9 mouse cellular contexts compared by ENCODE assay signal in the genomic region with DNA sequence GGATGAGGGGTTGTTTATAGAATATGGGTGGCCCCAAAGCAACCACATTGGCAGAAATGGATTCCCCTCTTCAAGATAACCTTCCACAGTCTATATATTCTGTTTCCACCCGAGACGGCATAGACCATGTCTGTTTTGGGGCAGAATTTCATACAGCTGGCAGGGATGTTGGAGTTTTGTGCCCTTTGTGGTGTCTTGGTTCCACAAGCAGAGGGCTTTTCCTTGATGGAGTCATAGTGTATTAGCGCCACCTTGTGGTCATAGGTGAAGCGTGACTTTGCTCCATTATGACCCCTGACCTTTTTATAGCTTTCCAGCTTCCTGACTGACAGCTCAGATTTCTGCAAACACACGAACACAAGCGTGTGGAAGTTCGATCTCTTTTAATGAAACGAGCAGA. TPM values are rescaled to one million over a fixed set of nuclear protein-coding genes. Genes with fewer than 3 reads are reported as not detected.
DNase-seq lines count a peak whose midpoint lies in the region; ATAC-seq and TF ChIP-seq lines count a peak whose summit lies in the region.
"Had no signal": no experiment of that assay in that cellular context is flagged by ENCODE, and none has a peak within 500 bp of the region (broad histone marks: within the 10 kb centered on the region; RNA-seq: fewer than 3 reads in every experiment).

No protein-coding gene starts in this region.

- no peak overlapping the region for H3K4me3 ChIP-seq in forebrain, embryonic 11.5 days (ENCODE audit: low read depth, low read length)
- H3K4me3 ChIP-seq in forebrain, embryonic 15.5 days, result no peak overlapping the region
- H3K4me3 ChIP-seq in spleen, adult 2 months (ENCODE audit: extremely low read depth, insufficient read depth, insufficient read length), result no peak overlapping the region
- no peak overlapping the region for H3K4me3 ChIP-seq in liver, embryonic 14.5 days (ENCODE audit: insufficient read depth in 1 of 2, low read depth in 2 of 2, low read length in 2 of 2)
- H3K4me3 ChIP-seq: limb, embryonic 12.5 days had no signal

- H3K27ac ChIP-seq in forebrain, embryonic 11.5 days (ENCODE audit: low read depth, low read length), result no peak overlapping the region
- no peak overlapping the region for H3K27ac ChIP-seq in forebrain, embryonic 15.5 days (replicated peaks)
- H3K27ac ChIP-seq in spleen, adult 2 months (ENCODE audit: insufficient read depth, low read length), result no peak overlapping the region
- H3K27ac ChIP-seq in liver, embryonic 14.5 days, result no peak overlapping the region
- H3K27ac ChIP-seq: limb, embryonic 12.5 days had no signal

- no peak for TF ChIP-seq POLR2A in spleen, adult 2 months (IDR thresholded peaks at IDR 0.05; ENCODE audit: low read depth, low read length)

- H3K27me3 ChIP-seq in forebrain, embryonic 11.5 days (ENCODE audit: control insufficient read depth, insufficient read depth, low read length), result no peaks in the 10 kb centered on the region
- no peaks in the 10 kb centered on the region for H3K27me3 ChIP-seq in forebrain, embryonic 15.5 days
- no peaks in the 10 kb centered on the region for H3K27me3 ChIP-seq in spleen, adult 2 months (ENCODE audit: control insufficient read depth, insufficient read depth, low read length)
- no peaks in the 10 kb centered on the region for H3K27me3 ChIP-seq in liver, embryonic 14.5 days (ENCODE audit: control insufficient read depth, insufficient read depth, low read length)
- H3K27me3 ChIP-seq: limb, embryonic 12.5 days had no signal

- peak; percentile 71 for DNase-seq in forebrain, embryonic 11.5 days (ENCODE audit: low spot score)
- peak in 1 of 2 experiments; percentile 27 for DNase-seq in spleen, adult 2 months (ENCODE audit: low read depth in 1 of 2, low spot score in 2 of 2)
- no peak for DNase-seq in spleen, postnatal 4 days (ENCODE audit: low spot score in 2 of 2)
- DNase-seq in cerebellum, adult 9-10 months, result peak; percentile 41
- DNase-seq in liver, embryonic 14.5 days (ENCODE audit: low read depth in 3 of 3, low spot score in 3 of 3), result peak; percentile 41 to 47 (median 46)
- DNase-seq in spleen, postnatal 10 days (ENCODE audit: low spot score in 2 of 2), result peak; percentile 8 to 30

- TF ChIP-seq CTCF in spleen, adult 2 months (IDR thresholded peaks at IDR 0.05; ENCODE audit: extremely low read depth, insufficient read depth, insufficient read length, insufficient replicate concordance), result peak; percentile 60; the same call in 1 of the 2 replicates
- TF ChIP-seq CTCF in liver, embryonic 14.5 days (IDR thresholded peaks at IDR 0.05; ENCODE audit: low read depth), result peak; percentile 88

- TF ChIP-seq EP300 in liver, embryonic 14.5 days (IDR thresholded peaks at IDR 0.05; ENCODE audit: low read depth), result no peak

- WGBS in forebrain, embryonic 11.5 days, result 22% methylated on average over 8 of the region's 8 CpGs
- 21% methylated on average over 8 of the region's 8 CpGs for WGBS in forebrain, embryonic 15.5 days
- WGBS in spleen, adult 2 months, result 10% methylated on average over 8 of the region's 8 CpGs
- 4% methylated on average over 8 of the region's 8 CpGs for WGBS in liver, embryonic 14.5 days (ENCODE audit: insufficient replicate concordance)

- ATAC-seq in forebrain, embryonic 11.5 days (replicated peaks; ENCODE audit: low FRiP score), result no peak; the same call in 1 of the 2 replicates
- no peak for ATAC-seq in forebrain, embryonic 15.5 days (replicated peaks)
- ATAC-seq in inflammation-experienced regulatory T-cells, adult 6 months, result peak; percentile 87
- ATAC-seq in liver, embryonic 14.5 days (ENCODE audit: insufficient read depth), result no peak

- no peak overlapping the region for H3K9ac ChIP-seq in forebrain, embryonic 11.5 days (ENCODE audit: low read length)
- no peak overlapping the region for H3K9ac ChIP-seq in forebrain, embryonic 15.5 days (replicated peaks)
- no peak overlapping the region for H3K9ac ChIP-seq in liver, embryonic 14.5 days (replicated peaks)
- H3K9ac ChIP-seq: limb, embryonic 12.5 days had no signal

- no peaks in the 10 kb centered on the region for H3K36me3 ChIP-seq in forebrain, embryonic 11.5 days (ENCODE audit: control insufficient read depth, insufficient read depth, low read length)
- no peaks in the 10 kb centered on the region for H3K36me3 ChIP-seq in forebrain, embryonic 15.5 days
- H3K36me3 ChIP-seq in spleen, adult 2 months (ENCODE audit: control insufficient read depth, insufficient read depth, low read length), result no peaks in the 10 kb centered on the region
- H3K36me3 ChIP-seq in liver, embryonic 14.5 days (replicated peaks; ENCODE audit: control insufficient read depth, insufficient read depth, low read depth), result no peaks in the 10 kb centered on the region
- H3K36me3 ChIP-seq: limb, embryonic 12.5 days had no signal

- H3K4me1 ChIP-seq in forebrain, embryonic 11.5 days (replicated peaks; ENCODE audit: control insufficient read depth, insufficient read depth, low read length), result no peaks in the 10 kb centered on the region
- H3K4me1 ChIP-seq in forebrain, embryonic 15.5 days, result no peaks in the 10 kb centered on the region
- no peaks in the 10 kb centered on the region for H3K4me1 ChIP-seq in spleen, adult 2 months (ENCODE audit: control insufficient read depth, insufficient read depth, insufficient read length)
- H3K4me1 ChIP-seq in liver, embryonic 14.5 days (replicated peaks; ENCODE audit: control insufficient read depth in 2 of 2, insufficient read depth in 2 of 2, low read length in 1 of 2), result no peaks in the 10 kb centered on the region
- H3K4me1 ChIP-seq: limb, embryonic 12.5 days had no signal

- H3K9me3 ChIP-seq in forebrain, embryonic 11.5 days (ENCODE audit: control insufficient read depth, low read length), result no peaks in the 10 kb centered on the region
- no peaks in the 10 kb centered on the region for H3K9me3 ChIP-seq in forebrain, embryonic 15.5 days
- H3K9me3 ChIP-seq in liver, embryonic 14.5 days (ENCODE audit: control insufficient read depth, low read length), result no peaks in the 10 kb centered on the region
- H3K9me3 ChIP-seq: limb, embryonic 12.5 days had no signal

- H3K4me2 ChIP-seq in forebrain, embryonic 11.5 days (ENCODE audit: low read depth, low read length, severe bottlenecking), result no peak overlapping the region
- no peak overlapping the region for H3K4me2 ChIP-seq in forebrain, embryonic 15.5 days (replicated peaks)
- no peak overlapping the region for H3K4me2 ChIP-seq in liver, embryonic 14.5 days (ENCODE audit: low read depth)
- H3K4me2 ChIP-seq: limb, embryonic 12.5 days had no signal

RNA-seq across cellular contexts. Expression of a gene that starts 19.8 kb away (rescaled TPM):
- polyA plus RNA-seq in forebrain, embryonic 11.5 days (2014; fragmentation: Nextera tagmentation; extraction: Ambion mirVana), result 0.97 and 1.0 TPM in 2 replicates
- polyA plus RNA-seq in forebrain, embryonic 15.5 days (2015; fragmentation: Nextera tagmentation; extraction: Ambion mirVana), result 0.20 and 0.80 TPM in 2 replicates
- polyA plus RNA-seq in spleen, adult 2 months (2012; rRNA removed), result not detected in 2 replicates
- 1 to 10 TPM in 2 of 3 experiments, under 1 TPM in 1; 0.58 to 1.4 (median 1.1) TPM for polyA plus RNA-seq in inflammation-experienced regulatory T-cells, adult 6 months (2017; shearing (Covaris generic))
- polyA plus RNA-seq in liver, embryonic 14.5 days (2012; rRNA removed), result 0.08 and 0.17 TPM in 2 replicates
- 0.33 TPM in 1 of 2 replicates, not detected in the other for polyA plus RNA-seq in liver, embryonic 14.5 days (2014; fragmentation: Nextera tagmentation; extraction: Ambion mirVana)

RNA-seq across cellular contexts. Expression of a gene that starts 23.4 kb away (rescaled TPM):
- polyA plus RNA-seq in forebrain, embryonic 11.5 days (2014; fragmentation: Nextera tagmentation; extraction: Ambion mirVana), result 33.6 and 33.9 TPM in 2 replicates
- polyA plus RNA-seq in forebrain, embryonic 15.5 days (2015; fragmentation: Nextera tagmentation; extraction: Ambion mirVana), result 53.6 and 56.2 TPM in 2 replicates
- 6.9 and 8.1 TPM in 2 replicates for polyA plus RNA-seq in spleen, adult 2 months (2012; rRNA removed)
- 10 to 100 TPM in 2 of 3 experiments, 1 to 10 TPM in 1; 7.7 to 10.3 (median 10.2) TPM for polyA plus RNA-seq in inflammation-experienced regulatory T-cells, adult 6 months (2017; shearing (Covaris generic))
- 2.9 and 3.9 TPM in 2 replicates for polyA plus RNA-seq in liver, embryonic 14.5 days (2012; rRNA removed)
- polyA plus RNA-seq in liver, embryonic 14.5 days (2014; fragmentation: Nextera tagmentation; extraction: Ambion mirVana), result 3.2 and 3.5 TPM in 2 replicates

RNA-seq across cellular contexts. Expression of a gene that starts 23.5 kb away (rescaled TPM):
- 261 and 263 TPM in 2 replicates for polyA plus RNA-seq in forebrain, embryonic 11.5 days (2014; fragmentation: Nextera tagmentation; extraction: Ambion mirVana)
- polyA plus RNA-seq in forebrain, embryonic 15.5 days (2015; fragmentation: Nextera tagmentation; extraction: Ambion mirVana), result 178 and 179 TPM in 2 replicates
- 25.2 and 27.9 TPM in 2 replicates for polyA plus RNA-seq in spleen, adult 2 months (2012; rRNA removed)
- 100 to 1,000 TPM; 147 to 171 (median 151) TPM for polyA plus RNA-seq in inflammation-experienced regulatory T-cells, adult 6 months (2017; shearing (Covaris generic))
- polyA plus RNA-seq in liver, embryonic 14.5 days (2012; rRNA removed), result 39.4 and 58.9 TPM in 2 replicates
- polyA plus RNA-seq in liver, embryonic 14.5 days (2014; fragmentation: Nextera tagmentation; extraction: Ambion mirVana), result 93.6 and 105 TPM in 2 replicates

RNA-seq across cellular contexts. Expression of a gene that starts 42.5 kb away (rescaled TPM):
- 13.5 and 16.4 TPM in 2 replicates for polyA plus RNA-seq in forebrain, embryonic 11.5 days (2014; fragmentation: Nextera tagmentation; extraction: Ambion mirVana)
- 9.3 and 9.8 TPM in 2 replicates for polyA plus RNA-seq in forebrain, embryonic 15.5 days (2015; fragmentation: Nextera tagmentation; extraction: Ambion mirVana)
- 2.2 and 2.6 TPM in 2 replicates for polyA plus RNA-seq in spleen, adult 2 months (2012; rRNA removed)
- polyA plus RNA-seq in inflammation-experienced regulatory T-cells, adult 6 months (2017; shearing (Covaris generic)), result 1 to 10 TPM; 2.7 to 7.7 (median 6.8) TPM
- polyA plus RNA-seq in liver, embryonic 14.5 days (2012; rRNA removed), result 2.8 and 3.4 TPM in 2 replicates
- polyA plus RNA-seq in liver, embryonic 14.5 days (2014; fragmentation: Nextera tagmentation; extraction: Ambion mirVana), result 2.4 and 2.5 TPM in 2 replicates

Comparison
In these comparisons a context has a peak if more than half of its experiments do, and no peak if none do; other contexts are left out.
1. DNase-seq: peak in forebrain, embryonic 11.5 days (single experiment), cerebellum, adult 9-10 months (single experiment), liver, embryonic 14.5 days (3 of 3) and spleen, postnatal 10 days (2 of 2); none in spleen, postnatal 4 days (0 of 2).